ENCODE assay signal across 9 mouse cellular contexts in genomic region chr4:59096393-59096792, GRCm38 (mm10). TPM values are rescaled to one million over a fixed set of nuclear protein-coding genes. Genes with fewer than 3 reads are reported as not detected.
A peak's percentile ranks its signal among the peaks of the same experiment; 100 is the strongest.
DNase-seq lines count a peak whose midpoint lies in the region; ATAC-seq and TF ChIP-seq lines count a peak whose summit lies in the region.
"Had no signal": no experiment of that assay in that cellular context is flagged by ENCODE, and none has a peak within 500 bp of the region (broad histone marks: within the 10 kb centered on the region; RNA-seq: fewer than 3 reads in every experiment).

No protein-coding gene starts in this region.

- peak; percentile 47 for DNase-seq in WW6 (ENCODE audit: low read depth, low spot score)
- peak; percentile 89 to 90 for DNase-seq in cerebellum, postnatal 14 days
- DNase-seq in frontal cortex, postnatal 14 days (ENCODE audit: low spot score in 2 of 2): peak; percentile 15 to 73
- DNase-seq in hindbrain, postnatal 0 days (ENCODE audit: low spot score): peak; percentile 91
- DNase-seq in layer of hippocampus, postnatal 36 days: peak; percentile 47 to 77
- peak; percentile 82 to 85 for DNase-seq in right cerebral cortex, postnatal 10 days (ENCODE audit: low spot score in 2 of 2)

- no peak overlapping the region for H3K4me3 ChIP-seq in hindbrain, postnatal 0 days (ENCODE audit: low read length)

- H3K9me3 ChIP-seq in hindbrain, postnatal 0 days (ENCODE audit: low read length): no peaks in the 10 kb centered on the region

- peak; percentile 88 for ATAC-seq in hindbrain, postnatal 0 days
- ATAC-seq in megakaryocyte progenitor cell, adult 5-6 weeks (replicated peaks; ENCODE audit: poor library complexity): peak; percentile 97
- no peak for ATAC-seq in erythroid progenitor cell, adult 5-6 weeks (replicated peaks; ENCODE audit: low FRiP score, poor library complexity, severe bottlenecking)

- no peak overlapping the region for H3K4me2 ChIP-seq in hindbrain, postnatal 0 days (ENCODE audit: low read depth, low read length)

- no peak overlapping the region for H3K27ac ChIP-seq in hindbrain, postnatal 0 days

- no peaks in the 10 kb centered on the region for H3K36me3 ChIP-seq in hindbrain, postnatal 0 days (ENCODE audit: insufficient read depth, low read length)

- no peaks in the 10 kb centered on the region for H3K27me3 ChIP-seq in hindbrain, postnatal 0 days (ENCODE audit: insufficient read depth, low read length)

- TF ChIP-seq CTCF in hindbrain, postnatal 0 days (IDR thresholded peaks at IDR 0.05; ENCODE audit: low read depth): peak; percentile 96

- no peaks in the 10 kb centered on the region for H3K4me1 ChIP-seq in hindbrain, postnatal 0 days (ENCODE audit: insufficient read depth, low read length)

- H3K9ac ChIP-seq in hindbrain, postnatal 0 days (replicated peaks; ENCODE audit: low read length): no peak overlapping the region

RNA-seq across cellular contexts. Expression of gene AI481877, which starts 42.4 kb away (rescaled TPM):
- not detected in 2 replicates for total RNA-seq in hindbrain, postnatal 0 days (2014; rRNA removed)
- 0.05 TPM in 1 of 2 replicates, not detected in the other for polyA plus RNA-seq in hindbrain, postnatal 0 days (2015; fragmentation: Nextera tagmentation; extraction: Ambion mirVana)
- total RNA-seq in layer of hippocampus, postnatal 36 days (2021): not detected
- total RNA-seq in megakaryocyte progenitor cell, adult 5-6 weeks (2015): not detected in 2 replicates
- not detected in 2 replicates for total RNA-seq in megakaryocyte progenitor cell, adult 5-6 weeks (2017)
- not detected in 2 replicates for total RNA-seq in erythroid progenitor cell, adult 5-6 weeks (2015; ENCODE audit: low replicate concordance)
- not detected in 2 replicates for total RNA-seq in erythroid progenitor cell, adult 5-6 weeks (2017; ENCODE audit: low replicate concordance)
- polyA plus RNA-seq: small intestine, adult 2 months had no signal
